Mouse (Mus musculus) thymus, adult 2 months (tissue): Measurements from ENCODE around the gene Rhof.

ENCODE experiments used
- CTCF ChIP-seq: fragments of 200-500 bp; IDR thresholded peaks from 2 replicates; pipeline ENCODE4 v1.5.1; 2012; ENCODE audit warnings: mild to moderate bottlenecking, control low read depth, low read length, moderate library complexity, borderline replicate concordance; ENCODE audit not compliant: control insufficient read depth, poor library complexity, insufficient read depth; ENCODE audit errors: extremely low read depth
- POLR2A ChIP-seq: fragments of 200-500 bp; IDR thresholded peaks from 2 replicates; pipeline ENCODE4 v1.6.1; 2012; ENCODE audit warnings: mild to moderate bottlenecking, low read length, control low read depth, moderate library complexity; ENCODE audit not compliant: control insufficient read depth, poor library complexity, insufficient read depth; ENCODE audit errors: extremely low read depth

GRCm38 (mm10) chr5:123159866-123160265, 27.4 kb upstream of the Rhof start:
- TF ChIP-seq CTCF (no peak), POLR2A (no peak)
